Mouse (Mus musculus) liver, adult 2 months (tissue): Measurements from ENCODE around the gene Bcas3.

Source experiments
- CTCF ChIP-seq: fragments of 200-500 bp; IDR thresholded peaks from 2 replicates; pipeline ENCODE4 v1.5.1; 2011; ENCODE audit warnings: low read depth, low read length, control low read depth
- POLR2A ChIP-seq: fragments of 200-500 bp; IDR thresholded peaks from 2 replicates; pipeline ENCODE4 v1.6.1; 2011; ENCODE audit warnings: low read length, control low read depth; ENCODE audit not compliant: insufficient read depth; ENCODE audit errors: extremely low read depth

DNA sequence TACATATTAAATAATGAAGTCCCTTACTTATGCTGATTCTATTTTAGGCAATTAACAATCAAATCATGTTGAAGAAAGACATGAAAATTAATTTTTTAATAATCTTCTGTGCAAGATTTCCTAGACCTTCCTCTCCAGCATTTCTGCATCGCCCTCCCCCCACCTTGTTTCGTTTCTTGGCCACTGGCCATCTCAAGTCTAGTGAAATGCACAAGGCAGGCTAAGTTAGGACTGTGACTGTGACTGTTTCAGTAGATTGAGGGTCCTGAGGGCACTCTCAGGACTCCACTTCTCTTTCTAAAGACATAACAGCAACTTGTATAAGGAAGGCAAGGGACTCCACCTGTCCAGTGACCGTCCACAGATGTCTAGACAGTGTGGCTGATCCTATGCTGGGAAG, 274.4 kb downstream of the Bcas3 start:
- no peak for TF ChIP-seq CTCF
- no peak for TF ChIP-seq POLR2A
